16 mouse cellular contexts compared by ENCODE assay signal in genomic region chr9:63581778-63582177, GRCm38 (mm10). TPM values are rescaled to one million over a fixed set of nuclear protein-coding genes. Genes with fewer than 3 reads are reported as not detected.
"Had no signal": no experiment of that assay in that cellular context is flagged by ENCODE, and none has a peak within 500 bp of the region (broad histone marks: within the 10 kb centered on the region; RNA-seq: fewer than 3 reads in every experiment).

No protein-coding gene starts in this region.

- H3K4me3 ChIP-seq: limb, embryonic 10.5 days; liver, embryonic 15.5 days; midbrain, embryonic 13.5 days had no signal

- H3K27ac ChIP-seq: kidney, postnatal 0 days; limb, embryonic 10.5 days; liver, embryonic 15.5 days; midbrain, embryonic 13.5 days; stomach, postnatal 0 days had no signal

- ATAC-seq: lung, postnatal 0 days; midbrain, embryonic 13.5 days had no signal

- H3K9me3 ChIP-seq: limb, embryonic 10.5 days; liver, embryonic 15.5 days had no signal

- H3K9ac ChIP-seq: liver, embryonic 15.5 days; midbrain, embryonic 13.5 days had no signal

- H3K36me3 ChIP-seq: limb, embryonic 10.5 days; liver, embryonic 15.5 days; midbrain, embryonic 13.5 days had no signal

- H3K27me3 ChIP-seq: liver, embryonic 15.5 days; midbrain, embryonic 13.5 days had no signal

- H3K4me2 ChIP-seq: liver, embryonic 11.5 days; liver, embryonic 15.5 days; midbrain, embryonic 13.5 days had no signal

- H3K4me1 ChIP-seq: liver, embryonic 15.5 days; midbrain, embryonic 13.5 days had no signal

- DNase-seq: kidney, adult 11 months; kidney, adult 9 months; kidney, postnatal 4 days; lung, adult 2 months; lung, postnatal 36 days; thymus, adult 18-20 months; thymus, postnatal 14 days had no signal

RNA-seq across cellular contexts. Expression of gene Iqch, which starts 20.5 kb away (rescaled TPM):
- total RNA-seq: megakaryocyte progenitor cell, adult 5-6 weeks; midbrain, postnatal 0 days had no signal
- polyA plus RNA-seq: liver, embryonic 15.5 days; stomach, postnatal 0 days had no signal
